Mouse (Mus musculus) lung, adult 18-20 months (tissue): Measurements from ENCODE around the gene Ppp2r2d.
A peak's percentile ranks its signal among the peaks of the same experiment; 100 is the strongest.

ENCODE experiments used
- DNase-seq, 2 experiments: peaks; one replicate each; pipeline ENCODE4 v3.0.0; 2022; ENCODE audit warnings: mixed read lengths in 2 of 2

The Ppp2r2d gene

GRCm38 (mm10) chr7:138845544-138846391 is at the start of gene Ppp2r2d, which contains the start of gene Mapk1ip1:
TSS of gene Ppp2r2d (plus strand) at chr7:138846079.
TSS of gene Mapk1ip1 (minus strand) at chr7:138846273.
- peak; percentile 96 to 97 for DNase-seq

- DNase-seq: no peak
Observed at GRCm38 (mm10) chr7:138803386-138803785, 42.5 kb upstream of the Ppp2r2d start.

GRCm38 (mm10) chr7:138807146-138807545 is 38.7 kb upstream of the Ppp2r2d start:
- DNase-seq: no peak

DNA sequence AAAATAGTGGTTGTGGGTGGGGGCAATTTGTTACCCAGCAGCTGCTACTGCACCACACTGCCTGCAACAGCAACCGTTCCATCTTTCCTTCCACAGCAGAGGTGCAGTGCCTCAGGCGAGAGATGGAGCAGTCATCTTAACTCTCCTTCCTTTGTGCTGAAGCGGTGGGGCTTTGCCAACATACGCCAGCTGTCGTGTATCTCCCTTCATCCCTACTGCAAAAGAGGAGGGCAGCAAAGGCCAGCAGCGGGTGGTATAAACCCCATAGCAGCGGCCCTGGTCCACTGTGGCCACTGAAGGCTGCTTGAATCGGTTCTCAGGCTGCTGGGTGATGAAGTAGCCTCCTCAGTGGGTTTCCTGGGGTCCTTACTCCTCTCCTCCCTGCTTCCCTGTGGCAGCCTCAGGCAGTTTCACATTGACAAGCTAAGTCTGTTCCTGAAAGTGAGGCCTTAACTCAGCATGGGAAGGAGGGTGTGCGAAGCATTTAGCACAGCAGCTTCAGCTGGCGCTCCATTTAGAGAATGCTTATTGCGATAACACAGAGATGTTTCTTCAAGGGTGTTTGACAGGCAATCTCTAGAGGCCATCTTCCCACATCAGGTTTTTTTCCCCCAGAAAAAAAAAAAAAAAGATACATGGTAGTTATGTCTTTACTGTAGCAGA is 32.5 kb upstream of the Ppp2r2d start:
- DNase-seq: no peak

DNA sequence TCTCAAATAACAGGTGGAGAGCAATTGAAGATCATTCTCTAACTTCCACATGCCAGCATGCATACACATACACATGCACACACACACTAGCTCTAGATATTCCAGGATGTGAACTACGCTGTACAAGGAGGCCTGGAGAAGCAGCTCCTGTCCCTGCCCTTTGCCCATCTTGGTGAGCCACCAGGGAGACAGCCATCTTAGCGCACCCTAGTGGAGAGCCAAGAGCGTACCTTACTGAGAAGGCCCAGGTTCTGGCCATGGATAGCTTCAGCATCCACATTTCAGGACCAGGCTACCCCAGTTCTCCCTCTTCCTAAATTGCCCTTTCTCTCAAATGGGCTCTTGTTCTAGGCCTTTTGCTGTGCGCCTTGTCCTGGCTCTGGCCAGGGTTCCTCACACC is 27.6 kb upstream of the Ppp2r2d start:
- no peak for DNase-seq

DNA sequence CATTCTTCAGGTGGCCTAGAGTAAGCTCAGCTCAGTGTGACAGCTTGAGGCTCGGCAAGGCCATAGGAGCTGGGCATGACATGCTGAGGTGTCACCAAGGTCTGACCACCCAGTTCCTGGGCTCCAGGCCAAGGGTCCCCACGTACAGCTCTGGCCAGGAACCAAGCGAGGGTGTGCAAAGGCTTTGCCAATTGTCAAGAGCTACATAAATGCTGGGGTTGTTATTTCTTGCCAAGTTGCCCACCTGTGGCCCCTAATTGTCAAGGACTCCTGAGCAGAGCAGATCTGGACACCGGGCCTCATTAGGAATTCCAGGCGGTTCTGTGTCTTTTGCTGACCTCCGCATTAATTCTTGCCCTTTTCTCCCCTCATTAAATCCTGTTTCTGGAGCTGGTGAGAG is 21.5 kb upstream of the Ppp2r2d start:
- no peak for DNase-seq

GRCm38 (mm10) chr7:138824995-138825756 is 20.7 kb upstream of the Ppp2r2d start:
- DNase-seq: no peak

- peak; percentile 36 to 39 for DNase-seq
Observed at GRCm38 (mm10) chr7:138827812-138828211, 18.1 kb upstream of the Ppp2r2d start.

DNA sequence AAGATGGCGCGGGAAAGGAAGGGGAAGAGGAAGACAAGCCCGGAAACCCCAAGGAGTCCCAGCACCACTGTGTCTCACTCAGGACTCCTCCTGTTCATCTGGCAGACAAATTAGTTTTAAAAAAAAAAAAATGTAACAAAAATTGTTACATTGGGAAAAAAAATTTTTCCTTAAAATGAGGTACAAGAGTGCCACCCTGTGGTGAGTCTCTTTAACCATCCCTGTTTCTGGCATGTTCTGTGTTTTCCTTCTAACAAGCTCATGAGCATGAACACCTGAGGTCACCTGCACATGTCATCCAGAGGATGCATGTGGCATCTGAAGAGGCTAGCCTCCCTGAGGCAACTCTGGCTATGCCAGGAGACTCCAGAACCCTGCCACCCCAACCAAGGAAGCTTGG is 10.9 kb upstream of the Ppp2r2d start:
- no peak for DNase-seq

GRCm38 (mm10) chr7:138840594-138841021 is 5.3 kb upstream of the Ppp2r2d start:
- DNase-seq: peak; percentile 75 to 82

DNA sequence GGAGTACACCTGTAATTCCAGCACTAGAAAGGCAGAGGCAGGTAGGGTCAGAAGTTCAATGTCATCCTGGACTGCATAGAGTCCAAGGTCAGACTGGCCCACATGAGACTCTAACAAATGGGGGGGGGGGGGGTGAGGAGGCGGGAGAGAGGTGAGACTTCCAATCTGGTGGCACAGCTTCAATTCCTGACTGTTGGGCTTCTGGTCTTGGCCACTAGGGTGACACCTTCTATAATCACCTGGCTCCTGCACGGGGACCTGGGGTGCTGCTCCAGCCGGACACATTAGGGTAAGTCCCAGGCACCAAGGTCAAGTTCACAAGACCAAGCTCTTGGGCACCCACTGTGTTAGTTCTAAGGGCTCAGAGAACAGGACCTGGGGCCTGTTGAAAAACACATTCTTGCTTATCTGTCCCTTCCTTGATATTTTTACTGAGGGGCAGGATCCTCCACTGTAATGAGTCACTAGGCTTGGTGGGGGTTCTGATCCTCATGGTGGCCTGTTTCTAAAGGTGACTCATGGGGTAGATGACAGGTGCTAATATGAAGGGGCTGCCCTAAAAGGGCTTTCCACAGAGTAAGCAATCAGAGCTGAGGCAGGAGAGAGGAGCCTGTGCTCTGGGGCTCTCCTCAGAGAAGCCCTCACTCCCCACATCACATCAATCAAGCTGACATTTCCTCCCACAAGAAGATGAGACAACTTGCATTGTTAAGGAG is 4.3 kb upstream of the Ppp2r2d start:
- no peak for DNase-seq

DNA sequence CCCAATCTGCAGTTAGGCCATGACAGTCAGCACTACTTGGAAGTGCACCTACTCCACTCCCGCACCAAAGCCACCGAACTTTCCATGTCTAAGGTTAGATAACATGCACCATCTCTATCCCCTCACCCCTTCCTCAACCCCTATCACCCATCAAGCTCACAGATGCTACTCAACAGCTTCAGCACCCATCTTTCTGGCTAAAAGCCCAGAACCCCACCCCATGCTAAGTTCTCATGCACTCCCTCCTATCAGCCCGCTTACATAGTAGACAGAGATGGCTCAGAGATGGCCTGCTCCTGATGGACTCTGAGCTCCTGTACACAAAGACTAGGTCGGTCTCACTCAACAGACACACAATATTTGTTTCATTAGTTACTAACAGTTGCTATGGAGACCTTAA is 2.5 kb upstream of the Ppp2r2d start:
- no peak for DNase-seq

- DNase-seq: no peak
Observed at GRCm38 (mm10) chr7:138845111-138845510, 768 bp upstream of the Ppp2r2d start.

DNA sequence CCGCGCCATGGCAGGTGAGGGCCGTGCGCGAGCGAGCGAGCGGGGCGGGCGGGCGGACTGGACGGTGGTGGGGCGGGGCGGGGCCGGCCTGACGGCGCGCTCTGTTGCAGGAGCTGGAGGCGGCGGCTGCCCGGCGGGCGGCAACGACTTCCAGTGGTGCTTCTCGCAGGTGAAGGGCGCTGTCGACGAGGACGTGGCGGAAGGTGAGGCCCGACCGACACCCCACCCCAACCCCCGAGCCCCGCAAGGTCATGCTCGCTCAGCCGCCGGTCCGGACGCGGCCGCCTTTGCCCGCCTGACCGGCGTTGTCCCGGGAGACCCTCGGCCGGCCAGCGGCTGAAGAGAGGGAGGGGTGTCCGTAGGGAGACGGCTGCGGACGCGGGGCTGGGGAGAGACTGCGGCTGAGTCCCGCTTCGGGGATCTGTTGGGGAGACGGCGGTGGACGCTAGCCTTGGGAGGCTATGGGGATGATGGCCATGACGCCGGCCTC is 668 bp downstream of the Ppp2r2d start:
- DNase-seq: peak; percentile 23 to 68

GRCm38 (mm10) chr7:138847316-138848027 is 1.6 kb downstream of the Ppp2r2d start:
- no peak for DNase-seq

DNA sequence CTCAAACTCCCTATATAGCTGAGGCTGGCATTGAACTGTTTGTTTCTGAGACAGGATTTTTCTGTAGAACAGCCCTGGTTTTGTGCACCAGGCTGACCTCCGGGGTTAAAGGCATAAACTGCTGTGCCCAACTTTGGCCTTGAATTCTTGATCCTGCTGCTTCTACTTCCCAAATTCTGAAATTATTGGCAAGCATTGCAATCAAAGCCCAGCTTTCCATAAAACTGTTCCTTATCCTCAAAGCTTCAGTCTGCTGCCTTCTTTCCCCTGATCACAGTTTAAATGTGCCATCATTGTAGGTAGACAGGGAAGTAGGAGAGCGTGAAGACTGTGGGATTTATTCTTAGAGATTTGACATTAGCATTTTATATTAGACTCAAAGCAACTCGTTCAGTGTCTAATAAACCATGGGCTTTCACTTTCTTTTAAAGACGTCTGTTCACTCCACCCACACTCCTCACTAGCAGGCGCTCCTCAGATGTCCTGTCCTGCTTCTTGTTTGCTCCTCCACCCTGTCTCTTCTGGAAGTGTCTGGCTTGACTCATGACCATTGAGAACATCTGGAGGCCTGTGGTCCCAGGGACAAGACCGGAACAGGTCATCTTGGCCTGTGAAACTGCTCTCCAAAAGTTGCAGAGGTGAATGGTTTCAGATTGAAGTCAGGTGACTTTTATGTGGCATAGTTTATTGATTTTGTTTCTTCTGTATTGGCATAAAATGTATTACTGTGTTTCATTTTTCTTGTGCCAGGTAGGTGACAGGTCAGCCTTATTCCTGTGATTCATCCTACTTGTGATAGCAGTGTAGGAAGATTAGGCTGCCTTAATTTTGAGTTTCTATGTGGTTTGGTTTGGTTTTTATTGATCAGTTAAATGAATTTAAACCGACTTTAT is 2.4 kb downstream of the Ppp2r2d start:
- DNase-seq: no peak

- DNase-seq: no peak
Observed at GRCm38 (mm10) chr7:138850083-138850482, 4.2 kb downstream of the Ppp2r2d start.

DNA sequence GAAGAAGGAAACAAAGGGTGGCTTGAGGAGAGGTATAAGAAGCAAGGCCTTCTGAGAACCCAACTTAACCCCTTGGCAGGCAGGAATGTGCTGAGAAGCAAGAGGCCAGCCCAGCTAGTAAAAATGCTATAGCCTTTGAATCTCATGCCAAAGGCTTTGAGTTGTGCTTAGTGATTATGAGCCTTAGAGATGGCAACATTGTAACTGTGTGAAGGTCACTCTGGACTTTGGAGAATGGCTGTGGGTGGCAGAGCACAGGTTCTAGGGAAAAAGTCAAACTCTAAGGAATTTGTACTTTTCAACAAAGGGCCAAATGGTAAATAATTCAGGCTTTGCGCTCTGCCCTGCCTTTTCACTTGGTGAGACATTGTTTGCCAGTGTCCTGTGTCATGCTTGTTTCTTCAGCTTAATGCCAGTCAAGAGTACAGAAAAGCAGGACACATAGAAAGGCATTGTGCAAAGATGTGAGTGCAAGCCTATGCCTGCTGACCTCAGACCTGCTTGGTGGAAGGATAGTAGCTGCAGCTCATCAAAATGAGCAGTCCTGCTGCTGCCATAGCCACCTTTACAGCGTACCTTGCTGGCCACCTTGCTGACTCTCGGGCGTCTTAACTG is 7.6 kb downstream of the Ppp2r2d start:
- DNase-seq: no peak

GRCm38 (mm10) chr7:138854201-138854600 is 8.3 kb downstream of the Ppp2r2d start:
- DNase-seq: no peak

GRCm38 (mm10) chr7:138856670-138857069 is 10.8 kb downstream of the Ppp2r2d start:
- DNase-seq: no peak
